Mouse (Mus musculus) adrenal gland, postnatal 25 days (tissue): Measurements from ENCODE around the gene 4931428L18Rik. TPM values are rescaled to one million over a fixed set of nuclear protein-coding genes. Genes with fewer than 3 reads are reported as not detected.
"Not testable (repeated sequence)": the region's sequence is repeated elsewhere in the genome, so short reads cannot be mapped to it uniquely, and the experiment has no call there.

Experiments
- DNase-seq: peaks from one replicate; pipeline ENCODE4 v3.0.0; 2021; ENCODE audit warnings: mixed read lengths
- total RNA-seq: library from RNA; stranded (reverse); gene quantifications from 2 replicates; pipeline ENCODE4 v1.2.3, GENCODE M21; 2021

The 4931428L18Rik gene
- total RNA-seq, 1 experiment from 2014 or later = not detected

- no peak for DNase-seq
Measured at GRCm38 (mm10) chr1:31058861-31059351, 163.6 kb downstream of the 4931428L18Rik start.

- no peak for DNase-seq
Measured at GRCm38 (mm10) chr1:31058196-31058595, 164.3 kb downstream of the 4931428L18Rik start.

- DNase-seq = peak; percentile 26
Measured at GRCm38 (mm10) chr1:31051370-31051921, 171.0 kb downstream of the 4931428L18Rik start.

- DNase-seq = peak; percentile 61
Measured at GRCm38 (mm10) chr1:31049954-31050652, 172.4 kb downstream of the 4931428L18Rik start.

- no peak for DNase-seq
Measured at GRCm38 (mm10) chr1:31043208-31043607, 179.3 kb downstream of the 4931428L18Rik start.

- DNase-seq = no peak
Measured at GRCm38 (mm10) chr1:31042793-31043192, 179.7 kb downstream of the 4931428L18Rik start.

GRCm38 (mm10) chr1:31033851-31034534, 188.5 kb downstream of the 4931428L18Rik start:
- DNase-seq = no peak

- DNase-seq = no peak
Measured at GRCm38 (mm10) chr1:31032351-31032750, 190.1 kb downstream of the 4931428L18Rik start.

- no peak for DNase-seq
Measured at GRCm38 (mm10) chr1:31023173-31023572, 199.3 kb downstream of the 4931428L18Rik start.

- peak; percentile 81 for DNase-seq
Measured at GRCm38 (mm10) chr1:31019283-31019682, 203.2 kb downstream of the 4931428L18Rik start.

- no peak for DNase-seq
Measured at GRCm38 (mm10) chr1:31017377-31017776, 205.1 kb downstream of the 4931428L18Rik start.

- no peak for DNase-seq
Measured at GRCm38 (mm10) chr1:31016068-31016467, 206.4 kb downstream of the 4931428L18Rik start.

- no peak for DNase-seq
Measured at GRCm38 (mm10) chr1:31015261-31015660, 207.2 kb downstream of the 4931428L18Rik start.

- not testable (repeated sequence) for DNase-seq
Measured at GRCm38 (mm10) chr1:30977868-30978267, 244.6 kb downstream of the 4931428L18Rik start, which contains the start of gene AC153137.1. AC153137.1 (minus strand) TSS chr1:30977968.

- peak; percentile 4 for DNase-seq
Measured at GRCm38 (mm10) chr1:30977239-30977638, 245.2 kb downstream of the 4931428L18Rik start.

GRCm38 (mm10) chr1:30951795-30952194, 270.7 kb downstream of the 4931428L18Rik start:
- DNase-seq = no peak

- DNase-seq = no peak
Measured at GRCm38 (mm10) chr1:30950456-30950835, 272.0 kb downstream of the 4931428L18Rik start.

- DNase-seq = peak; percentile 97
Measured at GRCm38 (mm10) chr1:30949710-30950455, 272.6 kb downstream of the 4931428L18Rik start.

GRCm38 (mm10) chr1:30948950-30949639, 273.4 kb downstream of the 4931428L18Rik start:
- peak; percentile 68 for DNase-seq

GRCm38 (mm10) chr1:30948361-30948949, 274.0 kb downstream of the 4931428L18Rik start:
- no peak for DNase-seq
